Mouse (Mus musculus): Measurements from ENCODE around the gene Fez1. TPM values are rescaled to one million over a fixed set of nuclear protein-coding genes. Genes with fewer than 3 reads are reported as not detected.
A peak's percentile ranks its signal among the peaks of the same experiment; 100 is the strongest.

Gene Fez1
- total RNA-seq (2021) = 4.0 and 4.7 TPM in 2 replicates
- long read RNA-seq, transcript Fez1-201 (10 exons, 1,794 nt) = major isoform, 11 of 12 reads
- long read RNA-seq, partial matches to known transcripts = 0 of 12 reads
- long read RNA-seq, other reads (novel, unspliced or antisense) = 1 of 12 reads

DNA sequence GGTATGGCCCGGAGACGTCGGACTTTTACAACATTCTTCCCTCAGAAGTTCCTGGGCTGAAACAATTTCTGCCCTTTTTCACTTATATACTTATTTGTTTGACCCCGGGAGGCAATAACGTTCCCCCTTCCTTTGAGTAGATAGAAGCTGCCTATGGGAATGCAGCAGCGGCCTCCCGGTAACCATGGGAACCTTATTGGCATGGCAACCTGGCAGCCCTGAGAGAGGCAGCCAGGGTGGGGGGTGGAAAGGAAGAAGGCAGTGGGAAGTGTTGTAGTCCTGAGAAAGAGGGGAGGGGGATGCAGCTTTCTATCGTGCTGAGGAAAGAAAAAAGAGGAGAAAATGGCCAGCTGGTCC lies at the start of gene Fez1:
TSS of gene Fez1 (plus strand) at position 221 of the 357 bp plus-strand sequence.
- DNase-seq = peak; percentile 36

DNA sequence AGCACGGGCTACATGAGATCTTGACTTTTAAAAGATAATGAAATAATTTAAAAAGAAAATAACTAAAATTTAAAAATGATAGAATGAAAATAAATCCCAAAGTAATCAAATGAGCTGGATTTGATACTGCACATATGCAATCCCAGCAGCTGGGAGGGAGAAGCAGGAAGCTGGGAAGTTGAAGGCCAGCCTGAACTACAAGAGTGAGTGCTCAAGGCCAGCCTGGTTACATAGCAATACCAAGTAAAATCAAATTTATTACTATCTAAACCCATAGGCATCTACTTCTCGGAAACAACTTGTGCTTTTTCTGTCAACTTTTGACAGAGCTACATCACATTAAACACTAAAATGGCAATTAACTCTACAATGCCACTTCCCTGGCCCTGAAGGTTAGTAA lies 37.7 kb upstream of the Fez1 start:
- peak; percentile 5 for DNase-seq

DNA sequence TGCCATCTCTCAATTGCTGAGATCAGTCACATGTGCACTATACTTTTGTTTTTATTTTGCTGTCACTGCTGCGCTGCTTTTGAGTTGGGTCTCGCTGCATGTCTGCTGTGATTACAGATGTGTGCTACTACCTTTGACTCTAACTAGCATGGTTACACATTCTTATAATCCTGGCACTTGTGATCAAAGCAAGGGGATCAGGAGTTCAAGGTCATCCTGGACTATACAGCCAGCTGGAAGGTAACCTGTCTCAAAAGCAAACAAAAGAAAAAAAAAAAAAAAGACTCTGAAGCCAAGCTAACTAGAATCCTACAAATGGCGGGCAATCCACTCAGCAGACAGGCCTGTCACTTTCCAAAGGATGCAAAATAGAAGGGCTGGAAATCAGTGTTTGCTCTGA lies 29.5 kb upstream of the Fez1 start:
- no peak for DNase-seq

DNA sequence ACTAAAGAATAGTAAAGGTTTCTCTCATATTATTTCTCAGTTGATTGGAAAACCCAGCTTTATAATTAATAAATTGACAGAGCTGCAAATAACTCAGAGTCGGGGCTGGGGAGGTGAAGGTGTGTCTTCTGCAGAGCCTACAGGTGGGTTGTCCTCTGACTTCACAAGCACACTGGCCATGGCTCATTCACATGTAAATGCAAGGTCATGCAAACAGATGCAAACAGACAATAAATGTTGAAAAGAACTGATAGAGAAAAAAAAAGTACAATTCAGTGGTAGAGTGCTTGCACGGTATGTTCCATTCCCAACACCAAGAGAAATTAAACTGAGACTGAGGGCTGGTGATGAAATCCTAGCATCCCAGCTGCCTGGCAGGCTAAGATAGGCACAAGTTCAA lies 27.2 kb upstream of the Fez1 start:
- no peak for DNase-seq

DNA sequence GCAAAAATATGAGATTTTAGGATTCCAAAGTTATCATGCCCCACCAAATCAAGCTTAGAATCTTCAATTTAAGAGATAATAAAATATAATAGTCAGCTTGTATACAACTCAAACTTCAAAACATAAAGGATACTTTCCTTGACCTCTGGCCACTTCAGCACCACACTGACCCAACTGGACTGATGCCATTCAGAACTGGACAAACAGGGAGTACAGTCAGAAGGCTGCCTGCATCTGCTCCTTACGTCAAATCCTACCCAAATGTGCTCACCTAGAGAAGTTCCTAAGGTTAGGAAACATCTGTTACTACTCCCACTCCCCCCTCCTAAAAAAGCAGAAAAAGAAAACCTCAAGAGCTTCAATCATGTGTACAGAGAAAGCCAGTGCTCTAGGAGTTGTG lies 26.1 kb upstream of the Fez1 start:
- DNase-seq = no peak

DNA sequence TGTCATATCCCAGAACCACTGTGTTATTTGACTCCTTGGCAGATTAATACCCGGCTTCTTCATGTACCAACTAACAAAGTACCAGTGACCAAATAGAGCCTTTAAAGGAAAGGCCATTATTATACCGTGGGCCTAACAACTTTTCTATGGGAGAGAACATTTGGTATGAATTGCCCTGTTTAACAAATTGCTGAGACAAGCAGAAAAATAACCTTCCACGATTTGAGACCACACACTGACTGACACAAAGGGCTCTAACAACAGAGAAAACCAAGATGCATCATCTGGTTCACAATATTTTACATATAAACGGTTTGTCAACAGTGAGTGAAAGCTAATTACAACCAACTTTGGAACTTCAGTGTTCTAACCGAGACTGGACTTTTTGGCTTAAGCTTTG lies 25.4 kb upstream of the Fez1 start:
- no peak for DNase-seq

DNA sequence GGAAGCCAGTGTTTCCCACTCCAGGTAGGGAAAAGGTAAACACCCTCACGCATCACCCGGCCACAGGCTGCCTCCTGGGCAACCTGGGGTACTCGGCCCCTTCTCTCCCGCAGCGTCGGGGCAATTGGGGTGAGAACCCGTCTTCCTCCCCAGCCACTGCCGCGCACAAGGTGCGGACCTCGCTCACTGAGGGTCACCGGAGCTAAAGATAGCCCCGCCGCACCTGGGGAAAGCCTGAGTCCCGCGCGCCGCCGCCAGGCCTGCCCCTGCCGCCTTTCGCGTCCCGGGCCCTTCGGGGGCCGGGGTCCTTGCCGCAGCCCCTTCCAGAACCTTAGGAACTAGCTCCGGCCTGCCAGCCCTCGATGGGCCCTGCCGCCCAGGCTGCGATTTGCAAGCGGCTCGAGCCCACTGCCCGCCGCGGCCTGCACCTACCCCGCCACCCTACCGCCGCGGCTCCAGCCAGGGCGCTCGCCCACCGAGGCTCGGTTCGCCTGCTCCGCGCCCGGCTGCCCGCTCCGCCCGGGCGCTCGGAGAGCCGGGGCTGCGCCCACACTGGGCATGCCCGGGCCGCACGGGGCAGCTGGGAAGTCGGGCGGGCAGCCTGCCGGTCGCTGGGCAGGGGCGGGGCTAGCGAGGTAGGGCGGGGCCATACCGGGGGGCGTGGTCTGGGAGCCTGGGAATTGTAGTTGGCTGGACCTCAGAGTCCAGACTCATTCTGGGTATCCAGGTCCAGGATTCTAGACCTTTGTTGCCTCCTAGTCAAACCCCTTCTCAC lies 24.7 kb upstream of the Fez1 start, which contains the start of gene Ei24:
TSS of gene Ei24 (minus strand) at position 613 of the 775 bp plus-strand sequence.
- peak; percentile 98 for DNase-seq

DNA sequence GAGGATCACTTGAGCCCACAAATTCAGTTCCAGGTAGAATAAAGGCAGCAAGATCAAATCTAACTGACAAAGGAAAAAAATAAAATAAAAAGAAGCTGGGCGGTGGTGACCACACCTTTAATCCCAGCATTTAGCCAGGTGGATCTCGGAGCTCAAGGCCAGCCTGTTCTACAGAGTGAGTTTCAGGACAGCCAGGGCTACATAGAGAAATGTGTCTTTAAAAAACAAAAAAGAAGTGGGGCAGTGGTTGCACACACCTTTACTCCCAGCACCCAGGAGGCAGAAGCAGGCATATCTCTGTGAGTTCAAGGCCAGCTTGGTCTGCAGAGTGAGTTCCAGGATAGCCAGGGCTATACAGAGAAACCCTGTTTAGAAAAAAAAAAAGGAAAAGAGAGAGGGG lies 19.7 kb upstream of the Fez1 start:
- DNase-seq = no peak

DNA sequence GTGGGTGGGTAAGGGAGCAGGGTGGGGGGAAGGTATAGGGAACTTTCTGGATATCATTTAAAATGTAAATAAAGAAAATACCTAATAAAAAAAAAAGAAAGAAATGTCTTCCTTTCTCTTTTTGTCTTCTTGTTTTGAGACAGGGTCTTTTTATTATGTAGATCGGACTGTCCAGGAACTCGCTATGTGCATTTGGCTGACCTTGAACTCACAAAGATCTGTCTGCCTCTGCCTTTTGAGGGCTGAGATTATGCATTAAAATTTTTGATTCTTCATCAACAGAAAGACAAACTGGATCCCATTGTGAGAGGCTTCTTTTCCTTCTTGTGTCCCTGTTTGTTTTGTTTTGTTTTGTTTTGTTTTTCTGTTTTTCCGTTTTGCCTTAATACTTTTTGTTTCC lies 18.7 kb upstream of the Fez1 start:
- no peak for DNase-seq

DNA sequence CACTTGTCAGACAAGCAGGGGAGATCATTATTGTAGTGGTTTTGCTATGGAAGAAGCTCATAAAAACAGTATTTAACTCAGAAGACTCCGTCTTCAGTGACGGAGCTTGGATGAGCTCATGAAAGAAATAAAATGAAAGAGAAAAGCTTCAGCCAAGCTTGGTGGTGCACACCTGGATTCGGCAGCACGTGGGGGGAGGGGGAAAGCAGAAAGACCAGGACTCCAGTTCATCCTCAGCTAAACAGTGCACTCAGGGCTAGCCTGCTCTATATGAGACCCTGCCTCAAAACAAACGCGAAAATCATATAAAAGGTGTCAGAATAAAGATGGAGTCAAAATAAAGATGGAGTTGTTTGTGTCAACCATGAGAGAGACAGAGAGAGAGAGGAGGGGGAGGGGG lies 18.3 kb upstream of the Fez1 start:
- DNase-seq = no peak

DNA sequence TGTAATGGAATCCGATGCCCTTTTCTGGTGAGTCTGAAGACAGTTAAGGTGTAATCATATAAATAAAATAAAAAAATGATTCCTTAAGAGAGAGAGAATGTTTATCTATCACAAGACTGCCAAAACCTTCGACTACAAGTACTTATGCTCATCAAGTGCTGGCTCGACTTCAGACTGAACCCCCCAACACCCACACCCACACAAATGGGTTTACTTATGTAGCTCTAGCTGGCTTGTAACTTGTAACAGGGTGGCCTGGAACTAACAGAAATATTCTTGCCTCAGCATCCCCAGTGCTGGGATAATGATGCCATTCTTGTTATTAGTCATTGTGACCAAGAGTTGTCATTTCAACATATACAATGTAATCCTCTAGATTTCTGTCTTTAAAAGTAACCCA lies 17.7 kb upstream of the Fez1 start:
- no peak for DNase-seq

DNA sequence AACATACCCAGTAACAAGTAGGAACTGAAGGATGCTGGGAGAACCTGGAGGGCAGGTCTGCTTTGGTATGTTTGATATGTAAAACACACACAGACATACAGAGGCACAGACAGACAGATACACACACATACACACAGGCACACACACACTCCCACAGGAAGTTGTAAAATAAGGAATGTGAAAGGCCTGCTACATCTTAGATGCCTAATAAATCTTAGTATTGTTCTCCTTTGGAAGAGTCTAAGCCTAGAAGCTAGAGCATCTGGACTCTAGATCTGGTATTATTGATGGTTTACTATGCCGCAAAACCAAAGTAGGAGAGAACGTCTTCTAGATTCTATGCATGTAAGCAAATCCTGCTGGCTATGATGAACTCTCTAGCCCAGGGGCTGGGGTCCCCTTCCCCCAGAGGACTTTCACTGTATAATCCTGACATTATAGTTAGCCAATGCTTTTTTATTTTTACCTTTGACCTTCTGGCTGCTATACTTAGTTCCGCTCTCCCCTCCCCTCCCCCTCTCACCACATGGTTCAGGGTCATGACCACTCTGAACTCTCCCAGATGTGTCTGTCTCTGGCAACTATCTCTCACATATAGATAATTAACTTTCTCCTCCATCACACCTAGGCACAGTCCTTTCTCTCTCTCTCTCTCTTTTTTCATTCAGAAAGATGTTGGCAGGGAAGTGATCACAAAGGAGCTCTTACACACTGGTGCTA lies 16.2 kb upstream of the Fez1 start:
- DNase-seq = no peak

DNA sequence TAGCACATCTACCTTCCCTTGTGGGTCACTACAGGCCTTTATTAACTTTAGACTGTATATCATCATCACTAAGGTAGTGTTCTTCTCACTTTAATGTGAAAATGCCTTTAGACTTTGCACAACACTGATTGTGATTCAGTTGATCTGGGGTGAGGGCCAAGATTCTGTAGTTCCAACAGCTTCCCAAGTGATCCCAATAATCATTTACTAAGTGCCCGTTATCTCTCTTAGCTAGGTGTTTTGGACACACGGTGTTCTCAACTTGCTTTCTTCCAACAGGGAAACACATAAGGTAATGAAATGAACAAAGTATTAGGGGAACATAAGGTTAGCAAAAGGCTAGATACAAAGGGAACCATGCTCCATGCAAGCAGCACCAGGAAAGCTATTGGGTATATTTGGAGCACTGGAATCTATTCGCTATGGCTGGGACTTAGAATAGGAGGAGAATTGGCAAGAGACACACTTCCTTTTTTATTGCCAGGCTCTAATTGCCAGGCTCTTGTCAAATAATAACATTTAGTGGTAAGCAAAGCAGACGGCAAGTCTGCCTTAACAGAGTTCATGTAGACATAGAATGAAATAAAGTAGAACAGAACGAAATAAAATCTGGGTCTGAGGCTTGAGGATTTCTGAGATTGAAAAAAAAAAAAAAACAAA lies 13.4 kb upstream of the Fez1 start:
- no peak for DNase-seq

DNA sequence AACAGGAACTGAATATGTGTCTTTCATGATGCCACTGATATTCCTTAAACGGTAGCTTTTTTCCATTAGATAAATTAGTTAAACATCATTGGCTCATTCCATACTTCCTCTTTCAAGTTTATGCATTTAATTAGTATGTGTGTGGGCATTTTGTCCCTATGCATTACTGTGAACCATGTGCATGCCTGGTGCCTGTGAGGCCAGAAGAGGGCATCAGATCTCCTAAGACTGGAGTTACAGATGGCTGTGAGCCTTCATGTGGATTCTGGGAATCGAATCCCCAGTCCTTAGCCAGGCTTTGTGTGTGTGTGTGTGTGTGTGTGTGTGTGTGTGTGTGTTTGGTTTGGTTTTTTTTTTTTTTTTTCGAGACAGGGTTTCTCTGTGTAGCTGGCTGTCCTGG lies 7.2 kb upstream of the Fez1 start:
- DNase-seq = no peak

DNA sequence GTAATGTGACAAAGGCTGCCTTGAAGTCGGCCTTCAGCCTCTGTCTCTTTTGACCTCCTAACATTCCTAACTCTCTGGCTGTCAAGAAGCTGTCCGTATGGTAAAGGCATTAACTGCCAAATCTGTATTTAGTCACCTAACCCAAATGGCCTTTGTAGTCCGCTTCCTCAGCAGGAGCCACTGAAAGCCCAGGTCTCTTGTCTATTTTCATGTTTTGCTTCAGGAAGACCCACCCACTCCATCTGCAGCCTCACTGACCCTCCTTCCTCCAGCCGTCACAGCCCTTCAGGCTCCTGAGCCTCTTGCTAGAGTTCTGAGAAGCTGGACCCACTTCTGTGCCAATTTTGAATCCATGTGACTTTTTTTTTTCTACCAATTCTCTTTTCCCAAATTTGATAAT lies 2.8 kb upstream of the Fez1 start:
- DNase-seq = no peak

DNA sequence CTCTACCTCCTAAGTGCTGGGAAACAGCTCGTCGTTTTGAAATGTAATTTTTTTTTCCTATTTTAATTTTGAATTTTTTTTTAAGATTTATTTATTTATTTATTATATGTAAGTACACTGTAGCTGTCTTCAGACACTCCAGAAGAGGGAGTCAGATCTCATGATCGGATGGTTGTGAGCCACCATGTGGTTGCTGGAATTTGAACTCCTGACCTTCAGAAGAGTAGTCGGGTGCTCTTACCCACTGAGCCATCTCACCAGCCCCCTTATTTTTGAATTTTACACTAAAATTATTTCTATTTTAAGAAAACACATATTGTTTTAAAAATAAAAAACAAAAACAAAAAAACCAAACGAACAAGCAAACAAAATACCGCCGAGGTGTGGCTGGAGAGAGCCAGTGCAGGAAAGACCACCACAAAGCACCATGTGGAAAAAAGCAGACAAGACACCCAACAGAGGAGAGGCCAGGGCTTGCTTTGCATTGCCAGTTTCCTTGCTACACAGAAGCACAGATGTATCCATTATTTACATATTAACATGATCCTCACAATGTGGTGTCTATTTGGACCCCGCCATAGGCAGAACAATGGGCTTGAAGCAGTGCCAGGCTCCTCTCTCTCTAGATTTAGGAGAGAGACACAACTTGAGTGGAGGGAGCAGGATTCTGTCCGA lies 558 bp upstream of the Fez1 start:
- no peak for DNase-seq

DNA sequence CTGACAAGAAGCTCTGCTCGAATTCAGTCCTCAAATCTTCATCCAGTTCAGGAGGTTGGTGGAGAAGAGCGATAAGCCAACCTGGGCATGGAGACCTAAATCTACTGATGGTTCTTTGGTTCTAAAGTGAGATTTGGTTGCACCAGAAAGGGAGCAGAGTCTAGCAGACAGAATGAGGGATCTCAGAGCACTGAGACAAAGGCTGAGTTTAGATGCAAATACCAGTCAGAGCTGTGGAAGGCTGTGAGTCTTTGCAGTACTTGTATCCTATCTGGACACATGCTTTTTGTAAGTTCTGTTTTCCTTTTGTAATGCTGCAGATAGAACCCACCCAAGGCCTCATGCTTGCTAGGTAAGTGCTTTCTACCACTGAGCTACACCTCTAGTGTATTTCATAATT lies 360 bp downstream of the Fez1 start:
- DNase-seq = no peak

DNA sequence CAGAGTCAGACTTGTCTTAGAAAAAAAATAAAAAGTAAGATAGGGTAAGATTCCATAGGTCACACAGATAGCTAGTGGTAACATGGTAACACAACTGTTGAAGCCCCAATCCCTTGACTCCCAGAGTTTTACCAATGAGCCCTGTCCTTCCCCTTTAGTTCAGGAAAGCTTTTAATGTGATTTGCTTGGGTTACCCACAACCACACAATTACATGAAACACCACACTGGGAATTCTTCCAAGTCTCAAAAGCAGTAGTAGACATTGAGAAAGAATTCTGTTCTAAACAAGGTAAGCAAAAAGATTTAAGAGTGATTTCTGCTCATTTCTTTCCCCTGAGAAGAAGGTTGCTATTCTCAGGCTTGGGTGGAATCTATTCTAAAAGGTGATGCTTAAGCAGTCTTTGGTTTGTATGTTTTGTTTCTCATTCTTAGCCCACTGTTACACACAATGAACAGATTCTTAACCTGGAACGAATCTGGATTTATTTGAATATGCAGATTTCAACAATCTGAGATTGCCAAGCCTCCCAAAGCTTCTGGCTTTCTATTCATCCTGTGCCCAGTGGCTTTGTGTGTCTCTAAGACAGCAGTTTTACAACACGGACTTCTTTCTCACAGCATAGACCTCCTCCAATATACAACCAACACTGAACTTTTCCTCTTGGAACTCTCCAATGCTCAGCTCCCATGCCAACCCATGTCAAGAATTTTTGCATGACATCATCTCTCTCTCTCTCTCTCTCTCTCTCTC lies 5.1 kb downstream of the Fez1 start:
- no peak for DNase-seq

DNA sequence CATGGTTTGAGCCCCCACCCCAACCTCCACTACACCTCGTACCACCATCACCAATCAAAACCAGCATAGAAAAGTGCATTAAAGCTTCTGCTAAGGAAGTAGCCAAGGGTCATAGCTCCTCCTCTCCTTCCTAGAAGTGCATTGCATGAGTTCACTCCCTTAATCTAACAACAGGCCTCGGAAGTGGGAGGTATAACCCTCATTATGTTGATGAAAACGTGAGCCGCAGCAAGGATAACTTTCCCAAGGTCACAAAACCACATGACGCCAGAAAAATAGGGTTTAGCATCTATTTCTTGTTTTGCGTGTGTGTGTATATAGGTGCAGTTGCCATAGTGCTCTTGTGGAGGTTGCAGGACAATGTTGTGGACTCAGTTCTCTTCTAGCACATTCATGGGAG lies 9.7 kb downstream of the Fez1 start:
- no peak for DNase-seq

DNA sequence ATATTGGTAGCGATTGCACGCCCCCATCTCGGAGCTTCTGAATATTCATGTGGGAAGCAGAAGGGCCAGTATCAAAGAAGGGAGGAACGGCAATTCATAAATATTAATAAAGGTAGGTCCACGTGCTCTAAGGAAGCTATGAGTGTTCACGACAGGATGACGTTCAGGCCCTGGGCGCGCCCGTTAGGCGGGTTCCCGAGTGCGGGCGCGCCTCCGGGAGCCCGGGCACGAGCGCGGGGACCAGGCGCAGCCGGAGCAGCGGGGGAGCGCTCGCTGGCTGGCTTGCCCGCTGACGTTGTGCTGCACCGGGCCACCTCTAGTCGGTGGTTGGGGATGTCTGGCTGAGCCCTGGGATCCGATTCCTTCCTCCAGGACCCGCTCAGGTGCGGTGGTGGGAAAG lies 10.9 kb downstream of the Fez1 start:
- peak; percentile 75 for DNase-seq

DNA sequence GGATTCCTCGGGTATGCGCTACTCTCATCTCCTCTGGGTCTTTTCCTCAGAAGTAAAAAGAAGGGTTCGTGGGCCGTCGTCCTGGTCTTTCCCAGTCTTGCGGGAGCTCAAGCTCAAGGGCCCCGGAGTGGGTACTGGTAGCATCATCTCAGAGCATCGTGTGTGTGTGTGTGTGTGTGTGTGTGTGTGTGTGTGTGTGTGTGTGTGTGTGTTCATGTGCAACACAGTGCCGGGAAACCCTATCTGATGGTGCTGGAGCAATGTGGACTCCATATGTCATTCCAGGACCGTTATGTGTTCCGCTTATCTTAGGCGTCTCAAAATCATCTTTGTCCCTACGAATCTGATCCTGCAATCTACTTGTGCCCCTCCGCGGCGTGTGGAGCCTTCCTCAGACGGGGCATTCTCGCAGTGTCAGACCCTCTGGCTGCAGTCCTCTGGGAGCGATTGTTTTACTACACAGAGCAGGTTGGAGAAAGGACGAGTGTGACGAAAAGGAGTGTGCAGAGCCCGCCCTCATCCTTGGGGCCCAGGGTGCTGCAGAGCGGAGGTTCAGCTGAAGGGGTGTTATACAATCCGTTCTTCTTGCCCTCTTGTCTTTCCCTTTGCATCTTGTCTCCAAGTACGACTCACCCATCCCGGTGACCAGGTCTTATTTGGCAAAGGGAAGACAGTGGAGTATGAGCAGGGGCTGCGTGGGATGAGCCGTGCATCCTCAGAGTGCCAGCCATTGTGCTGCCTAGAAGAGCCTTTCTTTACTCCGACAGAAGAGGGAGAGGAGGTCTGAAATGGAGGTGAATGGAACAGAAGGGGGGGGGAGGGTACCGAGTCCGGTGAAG lies 11.6 kb downstream of the Fez1 start:
- no peak for DNase-seq

Data from adrenal gland, postnatal 25 days (tissue).